10 mouse cellular contexts compared by ENCODE assay signal in the genomic region with DNA sequence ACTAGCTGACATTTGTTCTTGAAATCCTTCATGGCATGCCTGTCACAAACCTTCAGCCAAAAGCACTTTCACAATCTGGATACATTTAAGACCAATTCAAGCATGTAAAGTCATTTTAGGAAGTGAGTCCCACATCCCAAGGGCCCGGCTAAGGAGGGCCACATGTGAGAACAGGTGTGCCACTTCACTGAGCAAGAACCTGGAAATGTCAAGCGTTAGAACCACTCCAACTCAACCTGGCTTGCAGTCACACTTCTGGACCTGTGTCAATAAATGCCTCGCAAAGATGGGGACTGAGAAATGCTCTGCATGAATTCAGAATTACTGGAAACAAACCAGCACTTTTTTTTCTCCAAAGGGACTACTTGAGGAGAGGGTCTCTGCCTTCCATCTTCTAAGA. TPM values are rescaled to one million over a fixed set of nuclear protein-coding genes. Genes with fewer than 3 reads are reported as not detected.
DNase-seq lines count a peak whose midpoint lies in the region; ATAC-seq and TF ChIP-seq lines count a peak whose summit lies in the region.
"Had no signal": no experiment of that assay in that cellular context is flagged by ENCODE, and none has a peak within 500 bp of the region (broad histone marks: within the 10 kb centered on the region; RNA-seq: fewer than 3 reads in every experiment).

No protein-coding gene starts in this region.

- no peak for DNase-seq in heart, adult 2 months
- DNase-seq in heart, postnatal 10 days = no peak
- peak; percentile 58 to 73 for DNase-seq in lung, adult 18-20 months
- DNase-seq in lung, postnatal 14 days = no peak
- DNase-seq in liver, embryonic 14.5 days (ENCODE audit: low read depth in 3 of 3, low spot score in 3 of 3) = no peak
- no peak for DNase-seq in stomach, postnatal 0 days (ENCODE audit: low spot score)
- no peak for DNase-seq in gastrocnemius, adult 8-10 months (ENCODE audit: low spot score in 2 of 2)
- no peak for DNase-seq in layer of hippocampus, postnatal 25 days (ENCODE audit: extremely low spot score in 1 of 2, low spot score in 1 of 2)

- TF ChIP-seq POLR2A in heart, adult 2 months (IDR thresholded peaks at IDR 0.05; ENCODE audit: insufficient read depth, low read depth, low read length) = no peak

- ATAC-seq in liver, embryonic 14.5 days (ENCODE audit: insufficient read depth) = no peak
- ATAC-seq in stomach, postnatal 0 days (ENCODE audit: low FRiP score, low TSS enrichment) = peak; percentile 13; the same call in 1 of the 2 replicates

- H3K36me3 ChIP-seq in heart, adult 2 months (ENCODE audit: control insufficient read depth, insufficient read depth, low read length) = peaks cover 15% of the 10 kb centered on the region
- no peaks in the 10 kb centered on the region for H3K36me3 ChIP-seq in liver, embryonic 14.5 days (replicated peaks; ENCODE audit: control insufficient read depth, insufficient read depth, low read depth)
- no peaks in the 10 kb centered on the region for H3K36me3 ChIP-seq in stomach, postnatal 0 days (ENCODE audit: control insufficient read depth, insufficient read depth, low read length)
- H3K36me3 ChIP-seq: midbrain, embryonic 10.5 days had no signal

- H3K4me1 ChIP-seq in heart, adult 2 months (ENCODE audit: control insufficient read depth, insufficient read depth, low read length) = peaks cover 3% of the 10 kb centered on the region
- H3K4me1 ChIP-seq in liver, embryonic 14.5 days (replicated peaks; ENCODE audit: control insufficient read depth in 2 of 2, insufficient read depth in 2 of 2, low read length in 1 of 2) = 0 out of 4 replicates have a peak, but pooled peaks cover 0 to 3% of the 10 kb centered on the region in 2 experiments
- no peaks in the 10 kb centered on the region for H3K4me1 ChIP-seq in stomach, postnatal 0 days (replicated peaks; ENCODE audit: control insufficient read depth, insufficient read depth)

- TF ChIP-seq EP300 in heart, adult 2 months (IDR thresholded peaks at IDR 0.05; ENCODE audit: insufficient read depth, low read depth, low read length) = no peak
- no peak for TF ChIP-seq EP300 in liver, embryonic 14.5 days (IDR thresholded peaks at IDR 0.05; ENCODE audit: low read depth)
- no peak for TF ChIP-seq EP300 in stomach, postnatal 0 days (optimal IDR thresholded peaks at IDR 0.05)

- H3K9ac ChIP-seq in heart, adult 2 months (ENCODE audit: low read depth, low read length) = peak overlapping the region; percentile 3
- no peak overlapping the region for H3K9ac ChIP-seq in liver, embryonic 14.5 days (replicated peaks)
- H3K9ac ChIP-seq in stomach, postnatal 0 days (ENCODE audit: low read length) = no peak overlapping the region

- intact Hi-C loops in heart, adult 2 months (cut with DNase I) = loop anchor here (2.0 kb wide), 1 partner anchor 181 kb away; no protein-coding TSS in a partner anchor
- intact Hi-C loops in heart, postnatal 10 days (cut with DNase I) = loop anchor here (5.0 kb wide), 1 partner anchor 141 kb away; no protein-coding TSS in a partner anchor

- WGBS in heart, adult 2 months = 21% methylated on average over 3 of the region's 3 CpGs
- 56% methylated on average over 3 of the region's 3 CpGs for WGBS in liver, embryonic 14.5 days (ENCODE audit: insufficient replicate concordance)
- 34% methylated on average over 3 of the region's 3 CpGs for WGBS in stomach, postnatal 0 days

- TF ChIP-seq CTCF in heart, adult 2 months (IDR thresholded peaks at IDR 0.05) = no peak
- TF ChIP-seq CTCF in liver, embryonic 14.5 days (IDR thresholded peaks at IDR 0.05; ENCODE audit: low read depth) = no peak
- no peak for TF ChIP-seq CTCF in stomach, postnatal 0 days (IDR thresholded peaks at IDR 0.05; ENCODE audit: low read depth)

- H3K79me2 ChIP-seq in heart, adult 2 months (replicated peaks; ENCODE audit: control insufficient read depth, insufficient read depth, low read length) = peaks cover 2% of the 10 kb centered on the region; the same call in 1 of the 2 replicates

- H3K4me3 ChIP-seq in heart, adult 2 months = peak overlapping the region; percentile 82
- no peak overlapping the region for H3K4me3 ChIP-seq in liver, embryonic 14.5 days (ENCODE audit: insufficient read depth in 1 of 2, low read depth in 2 of 2, low read length in 2 of 2)
- H3K4me3 ChIP-seq in stomach, postnatal 0 days (ENCODE audit: low read depth, low read length) = no peak overlapping the region
- H3K4me3 ChIP-seq: erythroblast, embryonic 14.5 days; midbrain, embryonic 10.5 days had no signal

- peak overlapping the region; percentile 97 for H3K27ac ChIP-seq in heart, adult 2 months
- no peak overlapping the region for H3K27ac ChIP-seq in liver, embryonic 14.5 days
- peak overlapping the region; percentile 36 for H3K27ac ChIP-seq in stomach, postnatal 0 days (replicated peaks)
- H3K27ac ChIP-seq: midbrain, embryonic 10.5 days had no signal

- H3K4me2 ChIP-seq in liver, embryonic 14.5 days (ENCODE audit: low read depth) = peak overlapping the region; percentile 23; the same call in 1 of the 2 replicates
- peak overlapping the region; percentile 66 for H3K4me2 ChIP-seq in stomach, postnatal 0 days (replicated peaks; ENCODE audit: low read depth)

- H3K9me3 ChIP-seq in liver, embryonic 14.5 days (ENCODE audit: control insufficient read depth, low read length) = no peaks in the 10 kb centered on the region
- no peaks in the 10 kb centered on the region for H3K9me3 ChIP-seq in stomach, postnatal 0 days (ENCODE audit: control insufficient read depth, low read length)
- H3K9me3 ChIP-seq: midbrain, embryonic 10.5 days had no signal

- H3K27me3 ChIP-seq in heart, adult 2 months (ENCODE audit: control insufficient read depth, insufficient read depth, low read length) = no peaks in the 10 kb centered on the region
- no peaks in the 10 kb centered on the region for H3K27me3 ChIP-seq in liver, embryonic 14.5 days (ENCODE audit: control insufficient read depth, insufficient read depth, low read length)
- no peaks in the 10 kb centered on the region for H3K27me3 ChIP-seq in stomach, postnatal 0 days (ENCODE audit: control insufficient read depth, insufficient read depth, low read length)

RNA-seq across cellular contexts. Expression of a gene that starts 0.7 kb away (rescaled TPM):
- total RNA-seq in heart, adult 2 months (2021) = 100 to 1,000 TPM; 119 to 122 TPM
- polyA plus RNA-seq in heart, adult 2 months (2012; rRNA removed) = 72.1 and 97.0 TPM in 2 replicates
- 100 to 1,000 TPM; 208 to 218 TPM for total RNA-seq in heart, postnatal 10 days (2021)
- polyA plus RNA-seq in liver, embryonic 14.5 days (2012; rRNA removed) = 7.0 and 10.3 TPM in 2 replicates
- polyA plus RNA-seq in liver, embryonic 14.5 days (2014; fragmentation: Nextera tagmentation; extraction: Ambion mirVana) = 22.7 and 24.9 TPM in 2 replicates
- polyA plus RNA-seq in stomach, postnatal 0 days (2015; fragmentation: Nextera tagmentation; extraction: Ambion mirVana) = 42.5 and 46.1 TPM in 2 replicates
- total RNA-seq in gastrocnemius, adult 8-10 months (2022) = 10 to 100 TPM; 20.8 to 33.0 (median 25.0) TPM
- total RNA-seq in layer of hippocampus, postnatal 25 days (2021) = 1 to 10 TPM; 5.9 to 7.2 TPM

Comparison
In these comparisons a context has a peak if more than half of its experiments do, and no peak if none do; other contexts are left out.
1. DNase-seq: peak in lung, adult 18-20 months (2 of 2); none in heart, adult 2 months (0 of 2), heart, postnatal 10 days (0 of 2), lung, postnatal 14 days (single experiment), liver, embryonic 14.5 days (0 of 3), stomach, postnatal 0 days (single experiment), gastrocnemius, adult 8-10 months (0 of 2) and layer of hippocampus, postnatal 25 days (0 of 2).